Mouse (Mus musculus) ES-E14 (cell line): Measurements from ENCODE around the gene March2.

ENCODE experiments used
- CHD2 ChIP-seq: IDR thresholded peaks from 2 replicates; pipeline ENCODE4 v1.6.1; 2014; ENCODE audit warnings: mild to moderate bottlenecking, low read depth, low read length, inconsistent platforms
- HCFC1 ChIP-seq: IDR thresholded peaks from 2 replicates; pipeline ENCODE4 v1.6.1; 2012; ENCODE audit warnings: low read length, inconsistent platforms, borderline replicate concordance; ENCODE audit not compliant: insufficient read depth
- MAFK ChIP-seq: IDR thresholded peaks from 2 replicates; pipeline ENCODE4 v1.6.1; 2014; ENCODE audit warnings: mild to moderate bottlenecking, low read depth, low read length, inconsistent platforms; ENCODE audit not compliant: insufficient read depth
- ZC3H11A ChIP-seq: IDR thresholded peaks from 2 replicates; pipeline ENCODE4 v1.6.1; 2012; ENCODE audit warnings: low read depth, mild to moderate bottlenecking, inconsistent platforms, low read length, borderline replicate concordance
- ZNF384 ChIP-seq: IDR thresholded peaks from 2 replicates; pipeline ENCODE4 v1.6.1; 2012; ENCODE audit warnings: low read depth, low read length, inconsistent platforms

GRCm38 (mm10) chr17:33702178-33702577, 16.3 kb downstream of the March2 start:
- TF ChIP-seq ZNF384, result no peak
- TF ChIP-seq ZC3H11A, result no peak
- TF ChIP-seq MAFK, result no peak
- no peak for TF ChIP-seq CHD2
- TF ChIP-seq HCFC1, result no peak
